Mouse (Mus musculus): Measurements from ENCODE around the gene Olfr1013. TPM values are rescaled to one million over a fixed set of nuclear protein-coding genes. Genes with fewer than 3 reads are reported as not detected.

The Olfr1013 gene
- not detected in 2 replicates for polyA plus RNA-seq (2015; fragmentation: Nextera tagmentation; extraction: Ambion mirVana)

DNA sequence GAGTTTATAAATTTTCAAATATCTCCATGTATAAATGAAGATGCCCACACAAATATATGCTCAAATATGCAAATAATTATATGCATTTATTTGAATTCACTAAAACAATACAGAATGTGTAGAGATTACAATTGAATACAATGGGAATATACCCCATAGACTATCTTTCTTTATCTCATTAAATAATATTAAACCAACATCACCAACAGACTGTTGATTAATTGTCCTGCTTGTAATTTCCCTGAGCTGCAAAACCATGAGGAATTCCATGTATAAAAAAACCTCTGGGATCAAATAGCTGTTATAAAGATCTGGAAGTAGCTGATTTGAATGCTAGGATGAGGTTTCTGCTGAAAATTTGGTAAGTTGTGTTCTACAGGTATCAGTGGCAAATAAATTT is at the start of gene Olfr1013:
Olfr1013 (plus strand) TSS at position 301 of the 400 bp plus-strand sequence.

DNA sequence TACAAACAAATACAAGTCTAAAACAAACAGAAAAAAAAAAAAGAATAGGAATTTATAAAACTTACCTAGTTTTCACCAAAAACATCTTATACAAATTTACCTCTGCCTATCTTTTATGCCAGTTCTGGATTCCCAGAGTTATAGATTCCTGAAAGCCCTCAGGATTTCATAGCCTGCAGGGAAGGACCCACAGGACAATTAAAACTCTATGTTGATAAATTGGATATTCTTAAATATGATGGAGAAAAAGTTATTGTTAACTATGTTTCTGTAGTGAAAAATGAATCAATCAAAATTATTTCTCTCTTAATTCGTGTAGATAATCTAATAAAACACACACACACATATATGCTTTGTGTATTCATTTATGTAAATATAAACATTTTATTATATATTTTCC is 4.2 kb upstream of the Olfr1013 start, which contains the start of gene Olfr1012:
Olfr1012 (minus strand) TSS at position 101 of the 400 bp plus-strand sequence.

DNA sequence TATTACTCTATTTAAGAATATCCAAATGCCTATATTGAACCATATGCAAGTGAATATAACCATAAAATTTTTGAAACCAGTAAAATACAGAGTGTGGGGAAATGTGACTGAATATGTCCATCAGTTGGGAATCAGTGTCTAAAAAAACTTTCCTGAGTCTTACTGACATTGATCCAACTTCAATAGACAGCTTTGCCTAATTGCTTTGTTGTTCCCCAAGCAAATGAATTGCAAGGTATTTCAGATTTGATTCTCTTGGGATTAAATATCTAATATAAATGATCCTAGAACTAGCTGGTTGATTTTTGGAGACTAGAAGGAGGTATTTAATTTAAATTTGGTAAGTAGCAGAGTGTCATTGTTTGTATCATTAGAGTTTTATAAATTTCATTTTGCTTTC is 5.5 kb downstream of the Olfr1013 start, which contains the start of gene Olfr1014:
Olfr1014 (plus strand) TSS at position 301 of the 400 bp plus-strand sequence.

DNA sequence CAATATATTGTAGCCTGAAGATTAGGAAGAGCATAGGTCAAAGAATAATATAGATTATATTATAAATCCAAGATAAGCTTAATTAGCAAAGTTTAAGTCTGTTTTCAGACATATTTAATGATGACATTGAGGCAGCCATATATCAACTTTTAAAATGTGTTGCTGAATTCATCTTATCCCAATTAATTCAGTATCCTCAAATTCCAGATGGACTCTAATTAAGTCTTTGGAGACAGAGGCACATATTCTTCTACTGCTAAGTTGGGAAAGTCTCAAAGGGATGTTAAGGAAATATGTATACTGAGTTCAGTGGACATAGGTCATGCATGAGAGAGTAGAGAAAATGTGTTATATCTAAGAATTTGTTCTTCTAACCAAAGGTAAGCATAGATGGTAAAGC is 14.8 kb downstream of the Olfr1013 start, which contains the start of gene Olfr1015:
Olfr1015 (plus strand) TSS at position 301 of the 400 bp plus-strand sequence.

DNA sequence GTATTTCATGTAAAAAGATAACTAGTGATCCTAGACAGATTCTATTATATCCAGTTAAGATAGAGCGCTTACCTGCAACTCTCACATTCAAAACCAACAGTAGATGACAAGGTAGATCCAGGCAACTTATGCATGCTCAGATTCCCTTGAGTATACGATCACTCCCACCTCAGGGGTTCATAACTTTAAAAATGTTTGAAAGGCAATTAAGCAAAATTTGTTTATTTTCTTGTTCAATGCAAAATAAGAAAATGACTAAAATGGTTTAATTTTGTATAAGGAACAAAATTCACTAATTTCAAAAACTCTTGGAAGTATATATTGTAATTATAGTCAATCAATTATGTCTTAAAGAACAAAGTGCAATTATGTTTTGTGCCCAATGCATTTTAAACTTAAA is 35.5 kb downstream of the Olfr1013 start, which contains the start of gene Olfr1016:
Olfr1016 (minus strand) TSS at position 101 of the 400 bp plus-strand sequence.

DNA sequence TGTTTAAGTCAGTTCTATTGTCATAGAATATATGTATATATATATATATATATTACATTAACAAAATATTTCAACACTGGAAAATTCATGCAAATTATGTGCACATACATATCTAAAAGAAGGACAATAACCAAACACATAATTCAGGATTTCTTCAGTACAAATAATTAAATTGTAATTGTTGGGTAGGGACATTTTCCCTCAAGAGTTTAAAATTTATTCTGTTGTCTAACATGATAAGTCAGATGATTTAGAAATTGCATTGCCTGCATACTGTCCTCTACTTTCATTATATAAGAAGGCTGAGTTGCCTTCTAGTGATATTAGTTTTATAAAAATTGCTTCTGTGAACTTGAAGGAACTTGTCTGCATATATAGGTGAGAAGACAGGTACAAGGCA is 51.3 kb downstream of the Olfr1013 start, which contains the start of gene Olfr1018:
Olfr1018 (plus strand) TSS at position 301 of the 400 bp plus-strand sequence.

Other genes starting within 250 kb of the Olfr1013 start
- gene 4833423E24Rik, start 248.1 kb upstream of the Olfr1013 start, polyA plus RNA-seq (2015; fragmentation: Nextera tagmentation; extraction: Ambion mirVana), result 3.3 and 3.7 TPM in 2 replicates
- gene Olfr996, start 187.9 kb upstream of the Olfr1013 start, polyA plus RNA-seq (2015; fragmentation: Nextera tagmentation; extraction: Ambion mirVana), result not detected in 2 replicates
- not detected in 2 replicates for gene Olfr998, start 178.2 kb upstream of the Olfr1013 start, polyA plus RNA-seq (2015; fragmentation: Nextera tagmentation; extraction: Ambion mirVana)
- gene Olfr1000, start 155.2 kb upstream of the Olfr1013 start, polyA plus RNA-seq (2015; fragmentation: Nextera tagmentation; extraction: Ambion mirVana), result not detected in 2 replicates
- not detected in 2 replicates for gene Olfr1002, start 116.4 kb upstream of the Olfr1013 start, polyA plus RNA-seq (2015; fragmentation: Nextera tagmentation; extraction: Ambion mirVana)
- not detected in 2 replicates for gene Olfr154, start 102.6 kb upstream of the Olfr1013 start, polyA plus RNA-seq (2015; fragmentation: Nextera tagmentation; extraction: Ambion mirVana)
- not detected in 2 replicates for gene Olfr1006, start 88.3 kb upstream of the Olfr1013 start, polyA plus RNA-seq (2015; fragmentation: Nextera tagmentation; extraction: Ambion mirVana)
- gene Olfr1008, start 77.7 kb upstream of the Olfr1013 start, polyA plus RNA-seq (2015; fragmentation: Nextera tagmentation; extraction: Ambion mirVana), result not detected in 2 replicates
- gene Olfr1009, start 51.7 kb upstream of the Olfr1013 start, polyA plus RNA-seq (2015; fragmentation: Nextera tagmentation; extraction: Ambion mirVana), result not detected in 2 replicates
- not detected in 2 replicates for gene Olfr1012, start 4.3 kb upstream of the Olfr1013 start, polyA plus RNA-seq (2015; fragmentation: Nextera tagmentation; extraction: Ambion mirVana)
- gene Olfr1014, start 5.6 kb downstream of the Olfr1013 start, polyA plus RNA-seq (2015; fragmentation: Nextera tagmentation; extraction: Ambion mirVana), result not detected in 2 replicates
- not detected in 2 replicates for gene Olfr1015, start 14.9 kb downstream of the Olfr1013 start, polyA plus RNA-seq (2015; fragmentation: Nextera tagmentation; extraction: Ambion mirVana)
- not detected in 2 replicates for gene Olfr1016, start 35.4 kb downstream of the Olfr1013 start, polyA plus RNA-seq (2015; fragmentation: Nextera tagmentation; extraction: Ambion mirVana)
- gene Olfr1018, start 51.4 kb downstream of the Olfr1013 start, polyA plus RNA-seq (2015; fragmentation: Nextera tagmentation; extraction: Ambion mirVana), result not detected in 2 replicates
- gene Olfr1019, start 78.4 kb downstream of the Olfr1013 start, polyA plus RNA-seq (2015; fragmentation: Nextera tagmentation; extraction: Ambion mirVana), result not detected in 2 replicates
- gene Olfr1020, start 79.9 kb downstream of the Olfr1013 start, polyA plus RNA-seq (2015; fragmentation: Nextera tagmentation; extraction: Ambion mirVana), result not detected in 2 replicates
- gene Olfr1022, start 101.5 kb downstream of the Olfr1013 start, polyA plus RNA-seq (2015; fragmentation: Nextera tagmentation; extraction: Ambion mirVana), result not detected in 2 replicates
- not detected in 2 replicates for gene Olfr1023, start 118.5 kb downstream of the Olfr1013 start, polyA plus RNA-seq (2015; fragmentation: Nextera tagmentation; extraction: Ambion mirVana)
- gene Olfr1024, start 138.0 kb downstream of the Olfr1013 start, polyA plus RNA-seq (2015; fragmentation: Nextera tagmentation; extraction: Ambion mirVana), result not detected in 2 replicates
- not detected in 2 replicates for gene Olfr1025-ps1, start 148.1 kb downstream of the Olfr1013 start, polyA plus RNA-seq (2015; fragmentation: Nextera tagmentation; extraction: Ambion mirVana)
- not detected in 2 replicates for gene Olfr1026, start 154.5 kb downstream of the Olfr1013 start, polyA plus RNA-seq (2015; fragmentation: Nextera tagmentation; extraction: Ambion mirVana)
- gene Olfr1028, start 183.3 kb downstream of the Olfr1013 start, polyA plus RNA-seq (2015; fragmentation: Nextera tagmentation; extraction: Ambion mirVana), result not detected in 2 replicates
- gene Olfr1029, start 206.8 kb downstream of the Olfr1013 start, polyA plus RNA-seq (2015; fragmentation: Nextera tagmentation; extraction: Ambion mirVana), result not detected in 2 replicates
- not detected in 2 replicates for gene Olfr1030, start 212.2 kb downstream of the Olfr1013 start, polyA plus RNA-seq (2015; fragmentation: Nextera tagmentation; extraction: Ambion mirVana)
- not detected in 2 replicates for gene Olfr1031, start 223.2 kb downstream of the Olfr1013 start, polyA plus RNA-seq (2015; fragmentation: Nextera tagmentation; extraction: Ambion mirVana)
- not detected in 2 replicates for gene Olfr1032, start 238.4 kb downstream of the Olfr1013 start, polyA plus RNA-seq (2015; fragmentation: Nextera tagmentation; extraction: Ambion mirVana)

Data from neural tube, postnatal 0 days (tissue).